In genomic region chr7:126799468-126800268, GRCm38 (mm10) we compare ENCODE assay signal across 8 mouse cellular contexts. TPM values are rescaled to one million over a fixed set of nuclear protein-coding genes. Genes with fewer than 3 reads are reported as not detected.
A peak's percentile ranks its signal among the peaks of the same experiment; 100 is the strongest.
DNase-seq lines count a peak whose midpoint lies in the region; ATAC-seq and TF ChIP-seq lines count a peak whose summit lies in the region.

No protein-coding gene starts in this region.

- peaks cover 6% of the 10 kb centered on the region; the same call in 1 of the 2 replicates for H3K36me3 ChIP-seq in kidney, adult 2 months (ENCODE audit: control insufficient read depth, insufficient read depth, low read length)
- H3K36me3 ChIP-seq in forebrain, embryonic 15.5 days = peaks cover 24% of the 10 kb centered on the region
- peaks cover 23% of the 10 kb centered on the region for H3K36me3 ChIP-seq in hindbrain, postnatal 0 days (ENCODE audit: insufficient read depth, low read length)
- H3K36me3 ChIP-seq in midbrain, embryonic 11.5 days (ENCODE audit: control insufficient read depth, insufficient read depth, low read length) = peaks cover 8% of the 10 kb centered on the region

- peak overlapping the region; percentile 88 for H3K4me2 ChIP-seq in forebrain, embryonic 15.5 days (replicated peaks)
- peak overlapping the region; percentile 94 for H3K4me2 ChIP-seq in hindbrain, postnatal 0 days (ENCODE audit: low read depth, low read length)
- H3K4me2 ChIP-seq in midbrain, embryonic 11.5 days = peak overlapping the region; percentile 85

- H3K27ac ChIP-seq in kidney, adult 2 months (ENCODE audit: insufficient read depth, low read depth, low read length) = peak overlapping the region; percentile 86
- peak overlapping the region; percentile 93 for H3K27ac ChIP-seq in forebrain, embryonic 15.5 days (replicated peaks)
- peak overlapping the region; percentile 94 for H3K27ac ChIP-seq in hindbrain, postnatal 0 days
- H3K27ac ChIP-seq in midbrain, embryonic 11.5 days (ENCODE audit: low read depth, low read length) = peak overlapping the region; percentile 92

- DNase-seq in kidney, adult 2 months = no peak
- no peak for DNase-seq in kidney, postnatal 36 days
- peak; percentile 65 for DNase-seq in c-Kit-positive CD71-positive TER-119-positive erythroid progenitor cells, embryonic 14.5 days (ENCODE audit: low spot score)
- peak; percentile 95 for DNase-seq in hindbrain, postnatal 0 days (ENCODE audit: low spot score)
- peak; percentile 97 for DNase-seq in midbrain, embryonic 11.5 days (ENCODE audit: low spot score, missing footprints)
- DNase-seq in ovary, postnatal 10 days (ENCODE audit: low spot score) = no peak

- H3K9ac ChIP-seq in forebrain, embryonic 15.5 days (replicated peaks) = peak overlapping the region; percentile 72
- H3K9ac ChIP-seq in hindbrain, postnatal 0 days (replicated peaks; ENCODE audit: low read length) = peak overlapping the region; percentile 78
- H3K9ac ChIP-seq in midbrain, embryonic 11.5 days (ENCODE audit: low read length) = peak overlapping the region; percentile 70

- WGBS in kidney, adult 2 months = 4% methylated on average over 38 of the region's 38 CpGs
- 1% methylated on average over 37 of the region's 38 CpGs for WGBS in forebrain, embryonic 15.5 days
- 2% methylated on average over 38 of the region's 38 CpGs for WGBS in hindbrain, postnatal 0 days
- WGBS in midbrain, embryonic 11.5 days = under 1% methylated on average over 37 of the region's 38 CpGs

- H3K4me1 ChIP-seq in kidney, adult 2 months (ENCODE audit: control insufficient read depth, insufficient read depth, low read length) = peaks cover 3% of the 10 kb centered on the region; the same call in 1 of the 2 replicates
- peaks cover 37% of the 10 kb centered on the region for H3K4me1 ChIP-seq in forebrain, embryonic 15.5 days
- peaks cover 5% of the 10 kb centered on the region for H3K4me1 ChIP-seq in hindbrain, postnatal 0 days (ENCODE audit: insufficient read depth, low read length)
- H3K4me1 ChIP-seq in midbrain, embryonic 11.5 days (ENCODE audit: control insufficient read depth, insufficient read depth, low read length) = peaks cover 23% of the 10 kb centered on the region

- TF ChIP-seq POLR2A in kidney, adult 2 months (IDR thresholded peaks at IDR 0.05; ENCODE audit: low read depth, low read length) = peak; percentile 81

- peak; percentile 74 for ATAC-seq in CD4-positive, CD25-positive, alpha-beta regulatory T cell, adult 4 months
- peak; percentile 92 for ATAC-seq in forebrain, embryonic 15.5 days (replicated peaks)
- ATAC-seq in hindbrain, postnatal 0 days = peak; percentile 94
- ATAC-seq in midbrain, embryonic 11.5 days (ENCODE audit: low FRiP score) = peak; percentile 92

- TF ChIP-seq CTCF in kidney, adult 2 months (conservative IDR thresholded peaks at IDR 0.05; ENCODE audit: insufficient read depth, insufficient read length, low read depth, low read length) = peak; percentile 52
- TF ChIP-seq CTCF in hindbrain, postnatal 0 days (IDR thresholded peaks at IDR 0.05; ENCODE audit: low read depth) = peak; percentile 67

- H3K9me3 ChIP-seq in forebrain, embryonic 15.5 days = no peaks in the 10 kb centered on the region
- no peaks in the 10 kb centered on the region for H3K9me3 ChIP-seq in hindbrain, postnatal 0 days (ENCODE audit: low read length)
- H3K9me3 ChIP-seq in midbrain, embryonic 11.5 days (ENCODE audit: control insufficient read depth, low read length) = no peaks in the 10 kb centered on the region

- H3K4me3 ChIP-seq in kidney, adult 2 months (ENCODE audit: insufficient read depth, low read depth, low read length) = peak overlapping the region; percentile 52
- peak overlapping the region; percentile 58 for H3K4me3 ChIP-seq in forebrain, embryonic 15.5 days
- H3K4me3 ChIP-seq in hindbrain, postnatal 0 days (ENCODE audit: low read length) = peak overlapping the region; percentile 84
- H3K4me3 ChIP-seq in midbrain, embryonic 11.5 days (ENCODE audit: low read depth, low read length) = peak overlapping the region; percentile 67

- no peaks in the 10 kb centered on the region for H3K27me3 ChIP-seq in kidney, adult 2 months (replicated peaks; ENCODE audit: control insufficient read depth, insufficient read depth, low read length)
- H3K27me3 ChIP-seq in forebrain, embryonic 15.5 days = no peaks in the 10 kb centered on the region
- H3K27me3 ChIP-seq in hindbrain, postnatal 0 days (ENCODE audit: insufficient read depth, low read length) = no peaks in the 10 kb centered on the region
- H3K27me3 ChIP-seq in midbrain, embryonic 11.5 days (ENCODE audit: control insufficient read depth, insufficient read depth, low read length) = no peaks in the 10 kb centered on the region

RNA-seq across cellular contexts. Expression of gene Fam57b, which starts 2.2 kb away (rescaled TPM):
- polyA plus RNA-seq in kidney, adult 2 months (2012; rRNA removed) = 4.2 and 6.3 TPM in 2 replicates
- polyA plus RNA-seq in CD4-positive, CD25-positive, alpha-beta regulatory T cell, adult 4 months (2017; shearing (Covaris generic)) = not detected
- 35.1 and 38.1 TPM in 2 replicates for polyA plus RNA-seq in forebrain, embryonic 15.5 days (2015; fragmentation: Nextera tagmentation; extraction: Ambion mirVana)
- total RNA-seq in hindbrain, postnatal 0 days (2014; rRNA removed) = 40.1 and 44.8 TPM in 2 replicates
- 40.7 and 44.3 TPM in 2 replicates for polyA plus RNA-seq in hindbrain, postnatal 0 days (2015; fragmentation: Nextera tagmentation; extraction: Ambion mirVana)
- 10.5 and 11.1 TPM in 2 replicates for polyA plus RNA-seq in midbrain, embryonic 11.5 days (2014; fragmentation: Nextera tagmentation; extraction: Ambion mirVana)

RNA-seq across cellular contexts. Expression of gene Ppp4c, which starts 7.4 kb away (rescaled TPM):
- 135 and 145 TPM in 2 replicates for polyA plus RNA-seq in kidney, adult 2 months (2012; rRNA removed)
- polyA plus RNA-seq in CD4-positive, CD25-positive, alpha-beta regulatory T cell, adult 4 months (2017; shearing (Covaris generic)) = 100 to 1,000 TPM; 139 to 140 TPM
- 215 TPM in 2 replicates for polyA plus RNA-seq in forebrain, embryonic 15.5 days (2015; fragmentation: Nextera tagmentation; extraction: Ambion mirVana)
- total RNA-seq in hindbrain, postnatal 0 days (2014; rRNA removed) = 126 and 199 TPM in 2 replicates
- polyA plus RNA-seq in hindbrain, postnatal 0 days (2015; fragmentation: Nextera tagmentation; extraction: Ambion mirVana) = 142 and 143 TPM in 2 replicates
- polyA plus RNA-seq in midbrain, embryonic 11.5 days (2014; fragmentation: Nextera tagmentation; extraction: Ambion mirVana) = 335 and 336 TPM in 2 replicates

RNA-seq across cellular contexts. Expression of gene Tbx6, which starts 18.4 kb away (rescaled TPM):
- 2.1 and 2.2 TPM in 2 replicates for polyA plus RNA-seq in kidney, adult 2 months (2012; rRNA removed)
- 1 to 10 TPM; 5.9 to 7.5 TPM for polyA plus RNA-seq in CD4-positive, CD25-positive, alpha-beta regulatory T cell, adult 4 months (2017; shearing (Covaris generic))
- polyA plus RNA-seq in forebrain, embryonic 15.5 days (2015; fragmentation: Nextera tagmentation; extraction: Ambion mirVana) = 0.41 and 0.65 TPM in 2 replicates
- total RNA-seq in hindbrain, postnatal 0 days (2014; rRNA removed) = 0.16 and 2.1 TPM in 2 replicates
- 0.26 and 0.29 TPM in 2 replicates for polyA plus RNA-seq in hindbrain, postnatal 0 days (2015; fragmentation: Nextera tagmentation; extraction: Ambion mirVana)
- 0.20 and 0.43 TPM in 2 replicates for polyA plus RNA-seq in midbrain, embryonic 11.5 days (2014; fragmentation: Nextera tagmentation; extraction: Ambion mirVana)

RNA-seq across cellular contexts. Expression of gene Ypel3, which starts 22.9 kb away (rescaled TPM):
- polyA plus RNA-seq in kidney, adult 2 months (2012; rRNA removed) = 290 and 371 TPM in 2 replicates
- polyA plus RNA-seq in CD4-positive, CD25-positive, alpha-beta regulatory T cell, adult 4 months (2017; shearing (Covaris generic)) = 10 to 100 TPM; 58.4 to 83.8 TPM
- polyA plus RNA-seq in forebrain, embryonic 15.5 days (2015; fragmentation: Nextera tagmentation; extraction: Ambion mirVana) = 207 and 213 TPM in 2 replicates
- total RNA-seq in hindbrain, postnatal 0 days (2014; rRNA removed) = 163 and 240 TPM in 2 replicates
- 239 and 242 TPM in 2 replicates for polyA plus RNA-seq in hindbrain, postnatal 0 days (2015; fragmentation: Nextera tagmentation; extraction: Ambion mirVana)
- polyA plus RNA-seq in midbrain, embryonic 11.5 days (2014; fragmentation: Nextera tagmentation; extraction: Ambion mirVana) = 87.8 and 91.5 TPM in 2 replicates

RNA-seq across cellular contexts. Expression of gene 4930451I11Rik, which starts 31.8 kb away (rescaled TPM):
- 0.46 TPM in 1 of 2 replicates, not detected in the other for polyA plus RNA-seq in kidney, adult 2 months (2012; rRNA removed)
- not detected for polyA plus RNA-seq in CD4-positive, CD25-positive, alpha-beta regulatory T cell, adult 4 months (2017; shearing (Covaris generic))
- not detected in 2 replicates for polyA plus RNA-seq in forebrain, embryonic 15.5 days (2015; fragmentation: Nextera tagmentation; extraction: Ambion mirVana)
- total RNA-seq in hindbrain, postnatal 0 days (2014; rRNA removed) = not detected in 2 replicates
- 0.54 TPM in 1 of 2 replicates, not detected in the other for polyA plus RNA-seq in hindbrain, postnatal 0 days (2015; fragmentation: Nextera tagmentation; extraction: Ambion mirVana)
- not detected in 2 replicates for polyA plus RNA-seq in midbrain, embryonic 11.5 days (2014; fragmentation: Nextera tagmentation; extraction: Ambion mirVana)

Comparison
In these comparisons a context has a peak if more than half of its experiments do, and no peak if none do; other contexts are left out.
1. DNase-seq: peak in c-Kit-positive CD71-positive TER-119-positive erythroid progenitor cells, embryonic 14.5 days (single experiment), hindbrain, postnatal 0 days (single experiment) and midbrain, embryonic 11.5 days (single experiment); none in kidney, adult 2 months (single experiment), kidney, postnatal 36 days (0 of 2) and ovary, postnatal 10 days (single experiment).
2. Peak in every context shown above with its lines, with median percentiles within 50 percentile points of each other: H3K27ac ChIP-seq, H3K4me3 ChIP-seq, ATAC-seq, H3K4me2 ChIP-seq and H3K9ac ChIP-seq.